Mouse (Mus musculus) spleen, adult 2 months (tissue): ENCODE measurements around the gene Rora. TPM values are rescaled to one million over a fixed set of nuclear protein-coding genes. Genes with fewer than 3 reads are reported as not detected.

ENCODE experiments used
- DNase-seq, 2 experiments: peaks; one replicate each; pipeline versions ENCODE4 v3.0.0 to v3.0.0-alpha.2; 2012 to 2021; ENCODE audit warnings: low spot score in 2 of 2, low read depth in 1 of 2
- H3K27ac ChIP-seq: fragments of 200-500 bp; 2 replicates; pipeline ENCODE4 v1.5.1; 2012; ENCODE audit warnings: low read length, inconsistent platforms; ENCODE audit not compliant: insufficient read depth
- H3K27me3 ChIP-seq: fragments of 200-500 bp; 2 replicates; pipeline ENCODE4 v1.6.1; 2012; ENCODE audit warnings: mild to moderate bottlenecking, moderate library complexity, low read length, inconsistent platforms; ENCODE audit not compliant: control insufficient read depth, insufficient read depth
- H3K36me3 ChIP-seq: fragments of 200-500 bp; 2 replicates; pipeline ENCODE4 v1.6.1; 2012; ENCODE audit warnings: mild to moderate bottlenecking, low read length, inconsistent platforms; ENCODE audit not compliant: control insufficient read depth, insufficient read depth
- H3K4me1 ChIP-seq: fragments of 200-500 bp; 2 replicates; pipeline ENCODE4 v1.6.1; 2011; ENCODE audit warnings: inconsistent platforms; ENCODE audit not compliant: control insufficient read depth, insufficient read depth, insufficient read length
- H3K4me3 ChIP-seq: fragments of 200-500 bp; 2 replicates; pipeline ENCODE4 v1.5.1; 2011; ENCODE audit warnings: mild to moderate bottlenecking, inconsistent platforms; ENCODE audit not compliant: insufficient read depth, insufficient read length; ENCODE audit errors: extremely low read depth
- CTCF ChIP-seq: fragments of 200-500 bp; IDR thresholded peaks from 2 replicates; pipeline ENCODE4 v1.5.1; 2011; ENCODE audit warnings: mild to moderate bottlenecking, inconsistent platforms; ENCODE audit not compliant: insufficient read depth, insufficient read length, insufficient replicate concordance; ENCODE audit errors: extremely low read depth
- POLR2A ChIP-seq: fragments of 200-500 bp; IDR thresholded peaks from 2 replicates; pipeline ENCODE4 v1.6.1; 2011; ENCODE audit warnings: low read depth, low read length, inconsistent platforms
- WGBS: fragments of 180-500 bp; shearing (Covaris S2); methylation state at CpG from one replicate; pipeline ENCODE4 v1.1.7; 2018; 5-methylcytosine and 5-hydroxymethylcytosine counted together
- polyA plus RNA-seq: library from polyadenylated mRNA; depleted of rRNA; stranded (reverse); fragments of >200 nt; gene quantifications from 2 replicates; pipeline ENCODE4 v1.2.3, GENCODE M21; 2012

The Rora gene
- polyA plus RNA-seq, 1 experiment: 1.7 TPM

- Histone ChIP-seq H3K27ac (no peak overlapping the region), H3K36me3 (no peaks in the 10 kb centered on the region), H3K4me1 (no peaks in the 10 kb centered on the region), H3K4me3 (no peak overlapping the region), H3K27me3 (no peaks in the 10 kb centered on the region)
- TF ChIP-seq CTCF (no peak), POLR2A (no peak)
- 90% methylated on average over 4 of the region's 4 CpGs for WGBS
- DNase-seq: no peak
These were observed 650.4 kb downstream of the Rora start for GRCm38 (mm10) chr9:69303962-69304361.

- TF ChIP-seq POLR2A: no peak
- no peak for TF ChIP-seq CTCF
- H3K4me1 ChIP-seq: no peaks in the 10 kb centered on the region
- no peaks in the 10 kb centered on the region for H3K27me3 ChIP-seq
- 54% methylated on average over 10 of the region's 10 CpGs for WGBS
- no peak overlapping the region for H3K27ac ChIP-seq
- H3K4me3 ChIP-seq: no peak overlapping the region
- no peak for DNase-seq
- H3K36me3 ChIP-seq: no peaks in the 10 kb centered on the region
These were observed 650.9 kb downstream of the Rora start for GRCm38 (mm10) chr9:69304492-69304891.

GRCm38 (mm10) chr9:69304991-69305390 lies 651.4 kb downstream of the Rora start:
- H3K27ac ChIP-seq: no peak overlapping the region

GRCm38 (mm10) chr9:69306734-69307528 lies 653.3 kb downstream of the Rora start:
- 80% methylated on average over 9 of the region's 9 CpGs for WGBS
- no peak for TF ChIP-seq CTCF
- no peaks in the 10 kb centered on the region for H3K27me3 ChIP-seq
- no peaks in the 10 kb centered on the region for H3K36me3 ChIP-seq
- H3K4me3 ChIP-seq: no peak overlapping the region
- no peak overlapping the region for H3K27ac ChIP-seq
- H3K4me1 ChIP-seq: no peaks in the 10 kb centered on the region
- no peak for DNase-seq

More at GRCm38 (mm10) chr9:69304991-69305390, 651.4 kb downstream of the Rora start:
- Histone ChIP-seq H3K36me3 (no peaks in the 10 kb centered on the region), H3K27me3 (no peaks in the 10 kb centered on the region), H3K4me1 (no peaks in the 10 kb centered on the region), H3K4me3 (no peak overlapping the region)
- WGBS: 63% methylated on average over 3 of the region's 3 CpGs
- TF ChIP-seq POLR2A (no peak), CTCF (no peak)
- no peak for DNase-seq

GRCm38 (mm10) chr9:69307974-69308373 lies 654.4 kb downstream of the Rora start:
- WGBS: 87% methylated on average over 11 of the region's 11 CpGs
- Histone ChIP-seq H3K27ac (no peak overlapping the region), H3K27me3 (no peaks in the 10 kb centered on the region), H3K36me3 (no peaks in the 10 kb centered on the region), H3K4me3 (no peak overlapping the region), H3K4me1 (no peaks in the 10 kb centered on the region)
- no peak for TF ChIP-seq POLR2A
- TF ChIP-seq CTCF: no peak
- no peak for DNase-seq

- 89% methylated on average over 12 of the region's 12 CpGs for WGBS
- no peak for DNase-seq
- no peaks in the 10 kb centered on the region for H3K27me3 ChIP-seq
- no peaks in the 10 kb centered on the region for H3K4me1 ChIP-seq
- no peak overlapping the region for H3K4me3 ChIP-seq
- TF ChIP-seq CTCF (no peak), POLR2A (no peak)
- no peak overlapping the region for H3K27ac ChIP-seq
- no peaks in the 10 kb centered on the region for H3K36me3 ChIP-seq
These were observed 656.9 kb downstream of the Rora start for GRCm38 (mm10) chr9:69310524-69310923.

- H3K27me3 ChIP-seq: no peaks in the 10 kb centered on the region
- WGBS: 86% methylated on average over 3 of the region's 3 CpGs
- TF ChIP-seq POLR2A (no peak), CTCF (no peak)
- H3K4me1 ChIP-seq: no peaks in the 10 kb centered on the region
- DNase-seq: no peak
- H3K27ac ChIP-seq: no peak overlapping the region
- no peaks in the 10 kb centered on the region for H3K36me3 ChIP-seq
- H3K4me3 ChIP-seq: no peak overlapping the region
These were observed 659.7 kb downstream of the Rora start for GRCm38 (mm10) chr9:69313297-69313696.
